Comparison of ENCODE assay signal across 14 mouse cellular contexts in the genomic region with DNA sequence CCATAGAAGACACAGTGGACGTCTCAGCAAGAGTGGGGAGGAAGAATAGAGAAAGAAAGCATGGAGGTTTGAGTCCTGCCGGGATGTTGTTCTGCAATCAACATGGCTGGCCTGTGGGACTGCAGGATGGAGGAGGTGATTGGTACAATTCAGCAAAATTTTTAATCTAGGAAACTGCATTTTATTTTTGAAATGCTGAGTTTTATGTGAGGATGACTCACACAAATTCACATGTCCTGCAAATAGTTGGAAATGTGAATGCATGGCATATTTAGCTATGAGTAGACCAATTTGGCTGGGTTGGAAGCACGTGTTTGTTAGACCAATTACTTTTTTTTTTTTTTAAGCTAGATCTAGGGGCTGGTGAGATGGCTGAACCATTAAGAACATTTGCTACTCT.
"Had no signal": no experiment of that assay in that cellular context is flagged by ENCODE, and none has a peak within 500 bp of the region (broad histone marks: within the 10 kb centered on the region; RNA-seq: fewer than 3 reads in every experiment).

No protein-coding gene starts in this region.

- H3K4me1 ChIP-seq: liver, embryonic 15.5 days; midbrain, embryonic 15.5 days; neural tube, embryonic 12.5 days; stomach, embryonic 15.5 days had no signal

- H3K27ac ChIP-seq: limb, embryonic 10.5 days; liver, embryonic 15.5 days; midbrain, embryonic 15.5 days; neural tube, embryonic 12.5 days; stomach, embryonic 15.5 days had no signal

- H3K4me3 ChIP-seq: limb, embryonic 10.5 days; liver, embryonic 15.5 days; megakaryocyte, embryonic 14.5 days; midbrain, embryonic 15.5 days; neural tube, embryonic 12.5 days; stomach, embryonic 15.5 days had no signal

- ATAC-seq: lung, postnatal 0 days; midbrain, embryonic 15.5 days had no signal

- DNase-seq: kidney, adult 8-10 months; kidney, postnatal 25 days; layer of hippocampus, adult 9-11 months; layer of hippocampus, postnatal 36 days; lung, adult 2 months; lung, postnatal 36 days; thymus, postnatal 4 days had no signal
